Mouse (Mus musculus): ENCODE data around the gene Lrfn4. TPM values are rescaled to one million over a fixed set of nuclear protein-coding genes. Genes with fewer than 3 reads are reported as not detected.
A peak's percentile ranks its signal among the peaks of the same experiment; 100 is the strongest.

Lrfn4 gene
- polyA plus RNA-seq, 1 experiment = 2.7 TPM

DNA sequence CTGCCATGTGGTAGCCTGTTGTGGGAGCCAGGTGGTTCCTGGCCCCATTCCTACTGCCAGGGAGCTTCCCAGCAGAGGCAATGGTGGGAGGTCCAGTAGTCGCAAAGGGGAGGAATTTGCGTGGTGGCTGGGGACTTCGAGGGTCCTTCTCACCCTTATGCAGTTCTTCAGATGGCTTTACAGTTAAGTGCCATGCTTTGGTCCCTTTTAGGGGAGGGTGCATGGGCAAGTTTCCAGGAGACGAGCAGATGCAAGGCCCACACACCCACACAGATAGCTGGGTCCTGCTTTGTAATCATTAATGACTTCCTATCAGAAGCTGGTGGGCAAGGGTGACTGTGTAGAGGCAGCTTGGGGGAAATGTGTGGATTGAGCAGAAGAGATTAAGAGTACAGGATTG, 1.1 kb upstream of the Lrfn4 start:
- Histone ChIP-seq H3K4me1 (ENCODE audit: control insufficient read depth, insufficient read depth, low read length) (no peaks in the 10 kb centered on the region), H3K27ac (ENCODE audit: control insufficient read depth, insufficient read depth, low read depth, low read length, poor library complexity) (no peak overlapping the region), H3K4me3 (replicated peaks; ENCODE audit: control insufficient read depth, low read depth, low read length) (no peak overlapping the region)
- TF ChIP-seq CTCF (IDR thresholded peaks at IDR 0.05; ENCODE audit: control insufficient read depth, insufficient read depth, low read length) (no peak), POLR2A (IDR thresholded peaks at IDR 0.05; ENCODE audit: borderline replicate concordance, control insufficient read depth, low read depth, low read length) (no peak)
- 61% methylated on average over 4 of the region's 4 CpGs for WGBS

DNA sequence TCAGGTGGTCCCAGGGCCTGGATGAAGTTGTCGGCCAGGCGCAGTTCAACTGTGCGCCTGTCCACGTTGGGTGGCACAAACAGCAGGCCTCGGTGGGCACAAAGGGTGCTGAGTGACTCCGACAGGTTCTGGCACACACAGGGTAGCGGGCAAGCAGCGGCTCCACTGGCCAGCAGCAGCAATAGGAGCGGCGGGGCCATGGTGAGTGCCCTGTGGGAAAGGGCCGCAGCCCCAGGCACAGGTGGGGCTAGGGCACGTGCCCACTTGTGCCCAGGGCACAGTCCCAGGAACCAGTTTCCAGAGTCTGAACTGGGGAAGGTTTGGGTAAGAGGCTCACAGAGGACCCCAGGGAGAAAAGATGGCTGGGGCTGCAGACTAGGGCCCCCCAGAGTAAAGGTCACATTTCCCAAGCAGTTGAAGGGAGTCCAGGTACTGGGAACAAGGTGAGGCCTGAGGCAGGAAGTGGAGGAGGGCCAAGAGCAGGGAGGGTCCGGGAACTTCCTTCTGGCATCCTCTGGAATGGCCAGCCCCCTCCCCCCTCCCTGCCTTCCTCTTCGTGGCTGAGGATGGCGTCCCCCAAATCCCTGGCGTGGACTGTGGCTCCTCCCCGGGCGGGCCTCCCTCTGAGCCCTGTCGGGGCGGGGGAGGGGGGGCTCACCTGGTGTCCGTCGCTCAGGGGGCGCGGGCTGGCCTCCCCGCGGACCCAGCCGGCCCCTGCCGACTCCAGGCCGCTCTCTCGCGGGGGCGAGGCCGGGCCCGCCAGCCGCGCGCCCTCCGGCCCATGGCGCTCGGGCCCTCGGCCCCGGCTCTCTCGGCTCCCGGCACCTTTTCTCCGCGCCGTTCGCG, 939 bp downstream of the Lrfn4 start:
- WGBS = 23% methylated on average over 48 of the region's 49 CpGs
- no peak overlapping the region for H3K4me3 ChIP-seq (replicated peaks; ENCODE audit: control insufficient read depth, low read depth, low read length)
- TF ChIP-seq CTCF (IDR thresholded peaks at IDR 0.05; ENCODE audit: control insufficient read depth, insufficient read depth, low read length) (no peak), POLR2A (IDR thresholded peaks at IDR 0.05; ENCODE audit: borderline replicate concordance, control insufficient read depth, low read depth, low read length) (no peak)
- no peak overlapping the region for H3K27ac ChIP-seq (ENCODE audit: control insufficient read depth, insufficient read depth, low read depth, low read length, poor library complexity)
- no peaks in the 10 kb centered on the region for H3K4me1 ChIP-seq (ENCODE audit: control insufficient read depth, insufficient read depth, low read length)

DNA sequence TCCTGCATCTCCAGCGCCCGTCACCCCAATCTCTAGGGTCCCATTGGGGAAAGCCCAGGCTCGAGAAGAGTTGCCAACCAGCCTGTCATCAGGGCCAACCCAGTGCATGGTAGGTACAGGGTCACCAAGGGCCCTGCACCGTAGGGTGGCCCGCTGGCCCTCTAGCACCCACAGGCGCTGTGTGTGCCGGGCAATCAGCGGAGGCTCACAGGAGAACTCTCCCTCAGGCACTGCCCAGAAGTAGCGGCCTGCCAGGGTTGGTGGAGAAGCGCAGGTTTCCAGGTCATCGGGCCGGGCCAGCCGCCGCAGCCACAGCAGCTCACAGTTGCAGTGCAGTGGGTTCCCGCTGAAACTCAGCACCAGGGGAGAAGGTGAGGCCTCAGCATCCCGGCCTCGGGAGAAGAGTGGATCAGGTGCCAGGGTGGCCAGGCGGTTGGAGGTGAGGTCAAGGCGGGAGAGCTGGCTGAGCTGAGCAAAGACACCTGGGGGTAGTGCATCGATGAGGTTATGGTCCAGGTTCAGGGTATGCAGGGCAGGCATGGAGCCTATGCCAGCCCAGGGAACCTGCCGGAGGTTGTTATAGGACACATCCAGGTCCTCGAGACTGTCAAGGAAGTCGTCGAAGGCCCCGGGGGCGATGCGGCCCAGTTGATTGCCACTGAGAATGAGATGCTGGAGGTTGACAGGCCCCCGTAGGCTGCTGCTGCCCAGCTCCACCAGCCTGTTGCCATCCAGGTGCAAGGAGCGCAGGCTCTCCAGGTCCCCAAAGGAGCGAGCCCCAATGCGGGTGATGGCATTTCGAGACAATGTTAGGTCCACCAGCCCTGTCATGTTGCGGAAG, 1.8 kb downstream of the Lrfn4 start:
- H3K4me1 ChIP-seq (ENCODE audit: control insufficient read depth, insufficient read depth, low read length) = no peaks in the 10 kb centered on the region
- H3K27ac ChIP-seq (ENCODE audit: control insufficient read depth, insufficient read depth, low read depth, low read length, poor library complexity) = no peak overlapping the region
- no peak for TF ChIP-seq POLR2A (IDR thresholded peaks at IDR 0.05; ENCODE audit: borderline replicate concordance, control insufficient read depth, low read depth, low read length)
- H3K4me3 ChIP-seq (replicated peaks; ENCODE audit: control insufficient read depth, low read depth, low read length) = no peak overlapping the region
- WGBS = 89% methylated on average over 33 of the region's 33 CpGs

DNA sequence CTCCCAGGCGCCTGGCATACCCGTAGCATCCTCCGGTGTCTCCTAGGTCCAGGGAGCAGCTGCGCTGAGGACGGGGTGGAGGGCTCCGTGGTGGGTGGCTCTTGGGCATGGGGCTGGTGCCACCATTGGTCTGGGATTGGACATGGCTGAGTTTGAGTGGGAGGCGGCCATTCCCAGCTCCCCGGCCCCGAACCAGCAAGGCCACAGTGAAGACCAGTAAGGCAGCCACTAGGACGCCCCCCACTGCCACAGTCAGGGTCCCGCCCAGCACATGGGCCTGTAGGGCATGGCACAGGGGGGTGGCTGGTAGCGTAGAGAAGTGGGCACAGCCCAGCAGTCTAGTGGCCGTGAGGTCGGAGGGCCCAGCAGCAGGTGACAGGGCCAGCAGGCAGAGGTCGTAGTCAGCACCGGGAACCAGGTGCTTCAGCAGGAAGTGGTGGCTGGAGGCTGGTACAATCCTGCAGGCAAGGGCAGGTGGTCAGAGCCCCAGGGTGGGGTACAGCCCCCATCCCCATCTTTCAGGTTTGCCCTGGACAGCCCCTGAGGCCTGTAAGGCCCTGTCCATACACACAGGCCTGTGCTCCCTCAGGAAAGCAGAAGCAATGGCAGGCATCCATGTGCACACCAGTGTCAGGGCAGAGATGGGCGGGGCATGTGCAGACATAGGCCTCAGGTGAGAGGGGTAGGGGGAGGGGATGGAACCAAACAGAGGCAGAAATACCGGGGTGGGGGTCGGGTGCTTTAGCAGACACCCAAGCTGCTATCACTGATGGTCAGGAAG, 3.1 kb downstream of the Lrfn4 start:
- TF ChIP-seq CTCF (IDR thresholded peaks at IDR 0.05; ENCODE audit: control insufficient read depth, insufficient read depth, low read length) = no peak
- TF ChIP-seq POLR2A (IDR thresholded peaks at IDR 0.05; ENCODE audit: borderline replicate concordance, control insufficient read depth, low read depth, low read length) = peak; percentile 19; the same call in 1 of the 2 replicates
- Histone ChIP-seq H3K27ac (ENCODE audit: control insufficient read depth, insufficient read depth, low read depth, low read length, poor library complexity) (no peak overlapping the region), H3K4me1 (ENCODE audit: control insufficient read depth, insufficient read depth, low read length) (no peaks in the 10 kb centered on the region), H3K4me3 (replicated peaks; ENCODE audit: control insufficient read depth, low read depth, low read length) (no peak overlapping the region)
- WGBS = 88% methylated on average over 19 of the region's 19 CpGs

DNA sequence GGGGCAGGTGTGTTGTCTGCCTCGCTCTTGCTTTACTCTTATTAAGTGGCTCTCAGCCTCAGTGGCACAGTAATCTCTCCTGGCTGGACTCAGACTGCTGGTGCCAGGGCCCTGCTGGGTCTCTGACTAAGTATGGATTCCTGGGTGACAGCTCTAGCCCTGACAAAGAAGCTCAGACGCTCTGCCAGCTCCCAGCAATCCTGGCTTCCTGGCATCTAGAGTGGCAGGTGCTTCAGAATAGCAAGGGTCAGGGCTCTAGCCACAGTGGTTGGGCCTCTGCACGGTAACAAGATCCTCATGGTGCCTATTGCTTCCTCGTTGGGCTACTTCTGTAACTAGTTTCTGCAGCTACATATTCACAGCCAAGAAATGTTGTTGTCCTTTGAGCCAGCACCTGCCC, 5.4 kb downstream of the Lrfn4 start:
- no peak overlapping the region for H3K4me3 ChIP-seq (replicated peaks; ENCODE audit: control insufficient read depth, low read depth, low read length)
- H3K4me1 ChIP-seq (ENCODE audit: control insufficient read depth, insufficient read depth, low read length) = no peaks in the 10 kb centered on the region
- 59% methylated on average over 4 of the region's 4 CpGs for WGBS
- TF ChIP-seq CTCF (IDR thresholded peaks at IDR 0.05; ENCODE audit: control insufficient read depth, insufficient read depth, low read length) (no peak), POLR2A (IDR thresholded peaks at IDR 0.05; ENCODE audit: borderline replicate concordance, control insufficient read depth, low read depth, low read length) (no peak)
- H3K27ac ChIP-seq (ENCODE audit: control insufficient read depth, insufficient read depth, low read depth, low read length, poor library complexity) = no peak overlapping the region

DNA sequence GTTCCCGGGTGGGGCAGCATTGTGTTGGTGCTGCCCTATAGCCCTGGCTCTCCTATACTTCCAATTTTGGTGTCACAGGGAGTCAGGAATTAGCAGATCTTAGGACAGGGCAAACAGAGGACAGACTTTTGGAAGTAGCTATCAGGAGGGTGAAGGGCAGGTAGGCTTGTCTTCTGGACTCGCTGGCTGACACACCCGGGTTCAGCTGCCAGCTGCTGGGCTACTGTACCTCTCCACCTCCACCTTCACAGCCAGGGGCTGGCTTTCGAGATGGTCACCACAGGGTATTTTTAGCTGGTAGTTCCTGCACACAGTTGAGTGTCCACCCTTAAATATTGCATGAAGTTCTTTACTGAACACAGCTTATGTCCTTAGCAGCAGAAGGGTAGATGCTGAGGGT, 7.0 kb downstream of the Lrfn4 start:
- 80% methylated on average over 4 of the region's 4 CpGs for WGBS
- Histone ChIP-seq H3K27ac (ENCODE audit: control insufficient read depth, insufficient read depth, low read depth, low read length, poor library complexity) (no peak overlapping the region), H3K4me3 (replicated peaks; ENCODE audit: control insufficient read depth, low read depth, low read length) (no peak overlapping the region), H3K4me1 (ENCODE audit: control insufficient read depth, insufficient read depth, low read length) (no peaks in the 10 kb centered on the region)
- TF ChIP-seq POLR2A (IDR thresholded peaks at IDR 0.05; ENCODE audit: borderline replicate concordance, control insufficient read depth, low read depth, low read length) (no peak), CTCF (IDR thresholded peaks at IDR 0.05; ENCODE audit: control insufficient read depth, insufficient read depth, low read length) (no peak)

DNA sequence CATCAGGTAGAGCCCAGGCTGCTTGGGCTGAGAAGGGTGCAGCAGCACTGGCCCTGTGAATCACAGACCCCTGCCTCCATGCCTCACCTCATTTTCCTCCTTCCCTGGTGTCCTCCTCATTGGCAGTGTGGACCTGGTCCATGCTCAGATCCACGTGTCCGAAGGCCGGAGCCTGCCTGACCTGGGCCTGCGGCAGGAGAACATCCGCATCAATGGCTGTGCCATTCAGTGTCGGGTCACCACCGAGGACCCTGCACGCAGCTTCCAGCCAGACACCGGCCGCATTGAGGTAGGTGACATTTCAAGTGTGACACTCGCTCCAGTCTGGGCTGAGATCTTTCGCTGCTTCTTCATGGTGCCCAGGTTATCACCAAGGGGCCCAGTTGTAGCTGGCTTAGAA, 8.1 kb downstream of the Lrfn4 start:
- H3K4me3 ChIP-seq (replicated peaks; ENCODE audit: control insufficient read depth, low read depth, low read length) = no peak overlapping the region
- no peak overlapping the region for H3K27ac ChIP-seq (ENCODE audit: control insufficient read depth, insufficient read depth, low read depth, low read length, poor library complexity)
- TF ChIP-seq CTCF (IDR thresholded peaks at IDR 0.05; ENCODE audit: control insufficient read depth, insufficient read depth, low read length) (no peak), POLR2A (IDR thresholded peaks at IDR 0.05; ENCODE audit: borderline replicate concordance, control insufficient read depth, low read depth, low read length) (no peak)
- WGBS = 90% methylated on average over 12 of the region's 12 CpGs
- H3K4me1 ChIP-seq (ENCODE audit: control insufficient read depth, insufficient read depth, low read length) = no peaks in the 10 kb centered on the region

DNA sequence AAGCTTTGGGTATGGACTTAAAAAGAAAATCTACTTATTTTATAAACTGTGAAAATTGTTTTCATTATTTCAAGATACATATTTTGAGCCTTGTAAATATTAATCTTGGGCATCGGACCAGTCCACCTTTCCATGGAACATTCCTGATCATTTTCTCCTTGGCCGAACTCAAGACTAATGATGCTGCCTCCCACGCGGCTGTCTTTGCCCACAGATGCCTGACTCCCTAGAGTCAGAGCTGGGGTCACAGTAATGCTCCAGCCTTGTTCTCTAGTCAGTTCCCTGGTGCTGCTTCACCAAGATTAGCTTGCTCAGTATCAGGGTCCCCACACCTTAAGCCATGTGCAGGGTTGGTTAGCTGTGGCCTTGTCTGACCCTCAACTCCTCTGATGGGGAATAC, 9.8 kb downstream of the Lrfn4 start:
- no peak for TF ChIP-seq CTCF (IDR thresholded peaks at IDR 0.05; ENCODE audit: control insufficient read depth, insufficient read depth, low read length)
- no peak for TF ChIP-seq POLR2A (IDR thresholded peaks at IDR 0.05; ENCODE audit: borderline replicate concordance, control insufficient read depth, low read depth, low read length)
- no peak overlapping the region for H3K27ac ChIP-seq (ENCODE audit: control insufficient read depth, insufficient read depth, low read depth, low read length, poor library complexity)
- no peak overlapping the region for H3K4me3 ChIP-seq (replicated peaks; ENCODE audit: control insufficient read depth, low read depth, low read length)
- WGBS = 87% methylated on average over 4 of the region's 4 CpGs
- H3K4me1 ChIP-seq (ENCODE audit: control insufficient read depth, insufficient read depth, low read length) = no peaks in the 10 kb centered on the region
